Mouse (Mus musculus): ENCODE measurements around the gene Mtmr2.

Gene Mtmr2

DNA sequence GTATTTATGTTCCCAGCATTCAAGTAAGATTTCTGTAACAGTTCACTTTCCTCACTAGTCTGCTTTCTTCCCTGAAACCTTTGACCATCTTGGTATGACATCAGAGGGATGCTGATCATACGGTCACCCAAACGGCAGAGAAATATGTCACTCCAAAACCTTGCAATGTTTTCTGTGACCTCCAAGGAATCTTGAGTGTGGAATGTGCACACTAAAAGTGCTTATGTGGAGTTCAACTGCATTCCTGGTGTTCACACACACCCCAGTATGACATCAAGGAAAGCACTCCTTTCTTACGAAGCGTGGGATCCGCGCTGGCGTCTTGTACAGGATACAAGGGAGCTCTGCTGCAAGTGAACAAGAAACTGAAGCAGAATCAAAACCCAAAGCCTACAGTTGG is 58.6 kb downstream of the Mtmr2 start:
- no peak for DNase-seq (ENCODE audit: low spot score in 2 of 2)

DNA sequence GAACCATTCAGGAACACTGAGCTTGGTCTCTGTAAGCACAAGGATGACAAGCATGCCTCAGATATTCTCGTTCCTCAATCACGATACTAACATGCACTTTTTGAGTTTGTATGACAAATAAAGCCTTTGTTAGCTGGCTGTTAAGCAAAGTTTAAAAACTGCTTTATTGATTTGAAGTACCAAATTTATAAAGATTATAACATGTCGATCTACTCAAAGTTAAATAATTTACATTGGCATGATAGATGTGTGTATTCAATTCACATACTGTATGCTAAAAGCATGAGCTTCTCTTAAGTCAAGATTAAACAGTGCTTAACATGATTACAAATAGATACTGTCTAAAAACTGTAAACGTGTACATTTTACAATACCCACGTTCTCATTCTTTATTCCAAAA is 59.4 kb downstream of the Mtmr2 start:
- no peak for DNase-seq (ENCODE audit: low spot score in 2 of 2)

DNA sequence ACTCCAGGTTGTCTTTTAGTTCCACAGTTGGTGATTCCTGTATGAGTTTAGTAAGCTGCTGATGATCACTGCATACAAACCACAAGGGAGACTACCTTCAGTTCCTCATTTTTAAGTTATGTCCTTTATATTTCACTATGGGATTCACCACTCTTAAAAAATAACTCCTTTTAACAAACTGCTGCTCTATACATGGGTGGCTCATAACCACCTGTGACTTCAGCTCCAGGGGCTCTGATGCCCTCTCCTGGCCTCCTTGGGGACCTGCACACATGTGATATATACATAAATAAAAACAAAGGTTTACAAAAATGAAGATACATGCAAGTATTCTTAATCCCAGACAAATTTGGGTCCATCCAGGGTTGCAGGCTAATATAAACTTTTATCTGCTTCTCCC is 61.7 kb downstream of the Mtmr2 start:
- no peak for DNase-seq (ENCODE audit: low spot score in 2 of 2)

DNA sequence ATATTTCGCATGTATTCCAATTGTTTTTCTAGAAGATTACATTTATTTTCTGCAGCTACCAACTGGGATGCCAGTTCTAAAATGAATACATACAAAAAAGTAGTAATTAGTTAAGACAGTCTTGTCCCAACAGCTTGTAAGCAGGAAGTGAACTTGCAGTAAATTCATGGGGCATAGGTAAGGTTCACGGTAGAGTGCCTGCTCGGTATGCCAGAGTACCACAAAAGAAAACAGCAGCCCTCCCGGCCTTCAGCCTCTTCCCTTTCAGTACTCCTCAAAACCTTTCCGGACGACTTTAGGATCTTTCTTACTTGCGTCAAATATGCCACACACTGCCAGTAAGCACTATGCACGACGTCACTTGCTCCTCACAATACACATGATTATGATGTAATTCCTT is 70.2 kb downstream of the Mtmr2 start:
- DNase-seq (ENCODE audit: low spot score in 2 of 2), result no peak

DNA sequence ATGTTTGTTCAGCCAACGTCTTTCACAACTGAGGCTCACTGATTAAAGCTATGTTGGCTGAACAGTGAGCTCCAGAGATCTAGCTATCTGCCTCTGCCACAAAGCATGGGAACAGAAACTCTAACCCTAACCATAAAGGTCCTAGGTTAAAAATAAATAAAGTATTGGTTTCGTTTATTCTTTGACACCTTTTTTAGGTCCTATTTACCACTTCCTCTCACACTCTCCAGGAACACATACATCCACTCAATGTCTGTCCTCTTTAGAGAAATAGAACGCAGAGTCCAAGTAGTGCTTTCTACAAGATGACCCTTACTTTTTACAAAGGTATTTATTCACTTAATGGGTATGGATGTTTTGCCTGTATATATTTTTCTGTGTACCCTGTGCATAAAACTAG is 72.6 kb downstream of the Mtmr2 start:
- no peak for DNase-seq (ENCODE audit: low spot score in 2 of 2)

GRCm38 (mm10) chr9:13825896-13826295 is 77.7 kb downstream of the Mtmr2 start:
- no peak for DNase-seq (ENCODE audit: low spot score in 2 of 2)

DNA sequence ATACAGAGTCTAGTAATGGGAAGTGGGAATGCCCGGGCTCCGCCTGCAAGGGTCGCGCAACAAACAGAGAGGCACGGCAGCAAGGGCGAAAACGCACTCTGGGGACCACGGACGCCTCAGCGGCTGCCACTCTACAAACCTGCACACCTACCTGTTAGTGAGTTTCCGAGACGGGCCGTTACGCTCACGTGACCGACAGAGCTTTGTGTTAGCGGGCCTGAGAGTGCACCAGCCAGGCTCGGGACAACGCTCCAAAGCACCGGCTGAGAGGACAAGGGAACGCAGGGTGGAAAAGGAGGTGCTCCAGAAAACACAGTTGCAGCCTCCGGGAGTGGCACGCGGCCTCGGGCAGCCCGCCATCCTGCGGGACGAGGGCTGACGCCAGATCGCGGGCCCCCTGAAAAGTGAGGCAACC is 78.2 kb downstream of the Mtmr2 start:
- no peak for DNase-seq (ENCODE audit: low spot score in 2 of 2)

DNA sequence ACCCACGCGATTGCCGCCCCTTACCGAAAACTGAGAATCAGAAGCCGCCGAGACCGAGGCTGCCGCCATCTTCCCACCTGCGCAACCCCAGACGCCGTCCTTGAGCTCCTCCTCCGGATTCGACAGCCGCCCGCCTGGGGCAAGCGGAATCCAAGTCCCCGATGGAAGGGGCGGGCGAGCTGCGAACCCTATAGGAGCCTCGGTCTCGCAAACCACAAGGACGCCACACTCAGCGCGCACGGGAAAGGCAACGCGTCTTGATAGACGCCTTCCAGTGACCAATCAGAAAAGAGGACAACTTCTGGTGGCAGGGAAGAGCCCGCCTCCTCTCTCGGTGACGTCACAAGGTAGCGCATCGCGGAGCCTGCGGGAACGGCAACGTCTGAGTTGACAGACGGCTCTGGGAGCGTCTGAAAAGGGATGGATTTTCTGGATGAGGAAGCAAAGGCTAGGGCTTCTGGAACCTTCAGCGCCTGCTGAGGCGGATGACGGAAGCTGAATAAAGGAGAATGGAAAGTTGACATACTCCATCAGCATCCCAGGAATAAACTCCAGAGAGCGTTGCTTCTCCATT is 78.7 kb downstream of the Mtmr2 start, which contains the start of gene Cep57:
Gene Cep57, minus strand, starts transcription at position 276 of the 574 bp plus-strand sequence.
- peak; percentile 77 to 92 for DNase-seq (ENCODE audit: low spot score in 2 of 2)

GRCm38 (mm10) chr9:13827406-13828086 is 79.3 kb downstream of the Mtmr2 start, which contains the start of gene Fam76b:
Gene Fam76b (plus strand): TSS chr9:13827716.
- DNase-seq (ENCODE audit: low spot score in 2 of 2), result peak; percentile 93 to 98

GRCm38 (mm10) chr9:13828087-13828441 is 79.9 kb downstream of the Mtmr2 start:
- no peak for DNase-seq (ENCODE audit: low spot score in 2 of 2)

DNA sequence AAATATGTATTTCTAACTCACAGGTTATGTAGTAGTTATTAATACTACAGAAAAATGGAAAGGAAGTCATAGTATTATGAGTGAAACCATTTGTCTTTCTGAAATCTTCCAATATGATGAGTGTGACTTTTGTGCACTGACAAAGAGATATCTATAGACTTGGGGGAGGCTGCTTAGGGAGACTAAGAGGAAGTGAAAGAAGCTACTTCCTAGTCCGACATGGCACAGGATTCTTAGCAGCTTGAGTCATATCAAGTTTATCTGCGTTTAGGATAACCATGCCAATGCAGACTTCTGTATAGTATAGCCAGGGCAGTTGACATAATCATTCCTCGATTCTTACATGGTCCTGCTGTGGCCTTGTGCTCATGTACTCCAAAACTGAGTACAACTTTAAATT is 87.0 kb downstream of the Mtmr2 start:
- no peak for DNase-seq (ENCODE audit: low spot score in 2 of 2)

- no peak for DNase-seq (ENCODE audit: low spot score in 2 of 2)
These were observed 88.5 kb downstream of the Mtmr2 start for GRCm38 (mm10) chr9:13836726-13837125.

GRCm38 (mm10) chr9:13847591-13847990 is 99.4 kb downstream of the Mtmr2 start:
- DNase-seq (ENCODE audit: low spot score in 2 of 2), result no peak

DNA sequence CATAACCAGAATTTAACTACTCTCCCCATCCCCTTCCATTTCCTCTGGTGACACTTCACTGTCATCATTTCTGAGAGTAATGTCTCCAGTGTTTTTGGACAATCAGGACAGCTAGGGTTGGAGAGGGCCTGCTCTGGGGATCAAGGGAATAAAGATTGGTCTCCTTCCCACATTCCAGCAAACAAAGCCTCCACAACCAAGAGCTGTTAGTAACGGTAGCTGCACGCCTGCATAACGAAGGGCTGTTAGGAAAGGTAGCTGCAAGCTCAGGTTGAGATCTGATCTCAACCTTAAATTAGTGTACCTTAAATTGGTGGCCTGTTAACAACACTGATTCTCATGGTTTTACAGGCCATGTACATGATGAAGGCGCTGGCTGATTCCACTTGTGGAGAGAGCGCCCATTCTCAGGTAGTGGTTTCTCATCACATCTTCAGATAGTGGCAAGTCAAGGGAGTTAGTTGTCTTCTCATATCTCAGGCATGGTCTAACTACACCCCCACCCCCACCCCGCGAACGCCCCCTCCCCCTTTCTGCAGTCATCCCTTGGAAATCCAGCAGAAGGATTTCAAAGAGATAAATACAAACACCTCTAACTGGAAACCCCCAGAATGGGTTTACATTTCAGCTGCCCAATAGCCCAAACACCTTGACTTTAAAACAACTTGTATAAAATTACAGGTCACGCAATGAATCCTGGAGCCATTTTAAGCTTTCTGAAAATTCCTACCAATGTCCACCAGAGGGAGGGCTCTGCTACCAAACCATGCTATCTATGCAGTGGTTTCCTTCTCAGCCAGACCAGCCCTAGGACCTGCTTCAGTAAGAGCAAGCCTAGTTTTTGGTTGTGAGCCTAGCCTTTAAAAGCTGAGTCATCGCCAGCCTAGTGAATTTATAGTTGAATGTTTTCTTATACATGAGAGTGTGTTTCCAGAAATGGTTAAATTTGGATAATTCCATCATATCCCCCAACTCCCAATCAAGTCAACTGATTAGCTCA is 100.6 kb downstream of the Mtmr2 start:
- DNase-seq (ENCODE audit: low spot score in 2 of 2), result peak in 1 of 2 experiments; percentile 19

DNA sequence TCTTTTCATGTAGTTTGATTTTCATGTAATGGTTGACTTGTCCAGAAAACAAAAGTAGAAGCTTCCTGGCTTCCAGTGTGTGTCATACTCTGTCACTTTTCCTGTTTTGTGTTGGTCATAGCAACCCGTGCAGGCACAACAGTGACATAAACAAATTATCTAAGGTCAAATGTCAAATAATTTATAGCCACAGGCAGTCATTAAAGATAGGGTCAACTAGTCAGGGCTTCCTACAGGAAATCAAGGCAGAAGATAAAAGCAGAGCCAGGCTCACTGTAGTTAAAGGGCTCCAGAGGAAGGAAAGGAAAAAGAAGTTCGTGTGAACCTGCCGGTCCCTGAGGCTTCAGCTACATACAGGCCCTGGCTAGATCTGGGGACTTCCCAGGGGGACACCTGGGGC is 105.7 kb downstream of the Mtmr2 start:
- no peak for DNase-seq (ENCODE audit: low spot score in 2 of 2)

All from cerebellum, postnatal 4 days (tissue).